Mouse (Mus musculus): ENCODE measurements around the gene Fastkd3. TPM values are rescaled to one million over a fixed set of nuclear protein-coding genes. Genes with fewer than 3 reads are reported as not detected.

Gene Fastkd3
- 22.4 TPM for polyA plus RNA-seq (2017; shearing (Covaris generic))

DNA sequence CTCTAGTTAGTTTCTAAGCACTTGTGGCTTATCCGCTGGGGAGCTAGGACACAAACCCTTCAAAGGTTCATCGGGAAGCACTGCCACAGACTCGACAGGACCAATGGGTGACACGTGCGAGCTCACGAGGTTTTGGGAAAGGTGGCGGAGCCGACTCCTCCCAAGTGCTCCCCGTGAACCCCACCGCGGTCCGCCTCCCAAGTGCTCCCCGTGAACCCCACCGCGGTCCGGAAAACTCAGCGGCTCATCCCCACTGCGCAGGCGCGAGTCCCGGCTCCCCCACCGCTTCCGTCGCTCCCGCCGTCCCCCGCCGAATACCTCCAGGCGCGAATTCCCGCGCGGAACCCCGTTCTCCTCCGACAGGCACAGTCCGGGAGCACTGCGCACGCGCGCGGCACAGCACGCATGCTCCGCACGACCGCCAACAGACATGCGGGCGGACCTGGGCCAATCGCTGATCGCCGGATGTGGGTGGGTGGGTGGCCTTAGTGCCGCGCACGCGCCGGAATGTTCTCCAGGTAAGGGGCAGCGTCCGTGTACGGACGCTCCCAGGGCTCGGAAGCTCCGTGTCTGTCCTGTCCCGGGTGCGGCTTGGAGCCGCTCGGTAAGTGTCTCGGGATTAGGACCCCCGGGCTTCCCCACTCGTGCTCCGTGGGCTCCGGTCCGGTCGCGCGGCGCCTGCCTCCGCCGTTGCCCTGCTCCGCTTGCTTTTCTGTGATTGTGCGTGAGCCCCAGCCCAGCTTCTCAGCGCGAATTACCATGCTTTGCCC is at the start of gene Fastkd3, which contains the start of gene Mtrr:
Gene Fastkd3, plus strand, starts transcription at position 488 of the 770 bp plus-strand sequence.
Gene Mtrr, minus strand, starts transcription at position 403 of the 770 bp plus-strand sequence.

DNA sequence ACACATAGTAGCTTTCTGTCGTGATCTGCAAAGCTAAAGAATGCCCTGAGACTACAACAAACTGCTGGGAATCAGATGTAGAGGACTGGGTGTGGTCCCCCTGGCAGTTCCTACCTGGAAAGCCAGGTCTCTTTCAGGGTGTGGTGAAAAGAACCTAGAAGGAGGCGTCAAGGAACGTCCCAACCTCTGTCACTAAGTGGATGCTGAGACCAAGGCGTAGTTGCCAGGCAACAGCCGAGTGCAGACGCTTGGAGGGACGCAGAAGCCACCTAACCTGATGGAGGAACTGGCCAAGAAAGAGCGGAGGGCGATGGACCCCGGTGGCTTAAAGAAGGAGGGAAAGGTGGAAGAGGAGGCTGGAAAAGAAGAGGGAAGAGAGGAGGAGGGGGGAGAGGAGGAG is 15.2 kb downstream of the Fastkd3 start, which contains the start of gene 1700001L19Rik:
Gene 1700001L19Rik, plus strand, starts transcription at position 223 of the 400 bp plus-strand sequence.

Other genes starting within 250 kb of the Fastkd3 start
- 27.8 TPM for gene Mtrr, start 85 bp upstream of the Fastkd3 start, polyA plus RNA-seq (2017; shearing (Covaris generic))
- gene 1700001L19Rik, start 15.2 kb downstream of the Fastkd3 start, polyA plus RNA-seq (2017; shearing (Covaris generic)) = not detected